Mouse (Mus musculus) activated CD4-positive, CD25-positive, alpha-beta regulatory T cell, adult 4 months (primary cell): ENCODE data around the gene C1qtnf4. TPM values are rescaled to one million over a fixed set of nuclear protein-coding genes. Genes with fewer than 3 reads are reported as not detected.

Experiments
- ATAC-seq: one replicate; pipeline ENCODE4 v1.8.0; 2017
- polyA plus RNA-seq, 2 experiments: library from polyadenylated mRNA; unstranded; fragments of 100-300 nt; shearing (Covaris generic); gene quantifications; one replicate each; pipeline ENCODE4 v1.2.1; 2017

Gene C1qtnf4
- polyA plus RNA-seq, 2 experiments from 2014 or later = 0.89 to 1.5 TPM

- ATAC-seq = no peak
Measured at GRCm38 (mm10) chr2:90938362-90938761, 52.7 kb downstream of the C1qtnf4 start.

- ATAC-seq = no peak
Measured at GRCm38 (mm10) chr2:90939750-90940149, 54.1 kb downstream of the C1qtnf4 start.

Other genes with a start within 250 kb of the C1qtnf4 start
- gene Nup160, start 208.6 kb upstream of the C1qtnf4 start, polyA plus RNA-seq = 10 to 100 TPM; 23.4 to 28.1 TPM
- 100 to 1,000 TPM in 1 of 2 experiments, 10 to 100 TPM in 1; 84.7 to 121 TPM for gene Fnbp4, start 140.5 kb upstream of the C1qtnf4 start, polyA plus RNA-seq
- not detected for gene Agbl2, start 103.1 kb upstream of the C1qtnf4 start, polyA plus RNA-seq
- gene Mtch2, start 38.7 kb upstream of the C1qtnf4 start, polyA plus RNA-seq = 100 to 1,000 TPM; 116 to 122 TPM
- gene Kbtbd4, start 18.9 kb downstream of the C1qtnf4 start, polyA plus RNA-seq = 10 to 100 TPM; 34.3 to 37.8 TPM
- 100 to 1,000 TPM; 119 to 121 TPM for gene Ndufs3, start 19.0 kb downstream of the C1qtnf4 start, polyA plus RNA-seq
- 10 to 100 TPM; 44.5 to 53.3 TPM for gene Celf1, start 54.5 kb downstream of the C1qtnf4 start, polyA plus RNA-seq
- 1 to 10 TPM; 5.3 to 5.6 TPM for gene Rapsn, start 149.8 kb downstream of the C1qtnf4 start, polyA plus RNA-seq
- gene Psmc3, start 168.1 kb downstream of the C1qtnf4 start, polyA plus RNA-seq = 100 to 1,000 TPM; 196 to 209 TPM
- gene Slc39a13, start 184.6 kb downstream of the C1qtnf4 start, polyA plus RNA-seq = 10 to 100 TPM; 15.6 to 21.8 TPM
- gene Spi1, start 196.5 kb downstream of the C1qtnf4 start, polyA plus RNA-seq = not detected
- gene Mybpc3, start 232.3 kb downstream of the C1qtnf4 start, polyA plus RNA-seq = not detected